Mouse (Mus musculus): ENCODE results near the gene Cdc42bpg. TPM values are rescaled to one million over a fixed set of nuclear protein-coding genes. Genes with fewer than 3 reads are reported as not detected.

Cdc42bpg gene
- polyA plus RNA-seq, 1 experiment, result 0.69 TPM

- Histone ChIP-seq H3K9me3 (ENCODE audit: control insufficient read depth, low read length) (no peaks in the 10 kb centered on the region), H3K27me3 (ENCODE audit: control insufficient read depth) (no peaks in the 10 kb centered on the region), H3K36me3 (ENCODE audit: control insufficient read depth) (peaks cover 11% of the 10 kb centered on the region), H3K4me1 (ENCODE audit: control insufficient read depth) (peaks cover 57% of the 10 kb centered on the region), H3K4me3 (replicated peaks) (no peak overlapping the region)
- TF ChIP-seq GATA1 (IDR thresholded peaks at IDR 0.05; ENCODE audit: low read length), result no peak
- no peak for TF ChIP-seq TAL1 (IDR thresholded peaks at IDR 0.05; ENCODE audit: low read length)
Observed at GRCm38 (mm10) chr19:6273998-6274608, 32.2 kb upstream of the Cdc42bpg start.

GRCm38 (mm10) chr19:6275740-6276389 is 30.4 kb upstream of the Cdc42bpg start:
- TF ChIP-seq GATA1 (IDR thresholded peaks at IDR 0.05; ENCODE audit: low read length) (no peak), TAL1 (IDR thresholded peaks at IDR 0.05; ENCODE audit: low read length) (no peak)
- H3K4me1 ChIP-seq (ENCODE audit: control insufficient read depth), result peaks cover 69% of the 10 kb centered on the region
- peak overlapping the region; percentile 74 for H3K4me3 ChIP-seq (replicated peaks)
- peaks cover 28% of the 10 kb centered on the region for H3K36me3 ChIP-seq (ENCODE audit: control insufficient read depth)
- H3K9me3 ChIP-seq (ENCODE audit: control insufficient read depth, low read length), result no peaks in the 10 kb centered on the region
- no peaks in the 10 kb centered on the region for H3K27me3 ChIP-seq (ENCODE audit: control insufficient read depth)

- TF ChIP-seq GATA1 (IDR thresholded peaks at IDR 0.05; ENCODE audit: low read length), result no peak
- TF ChIP-seq TAL1 (IDR thresholded peaks at IDR 0.05; ENCODE audit: low read length), result no peak
- H3K27me3 ChIP-seq (ENCODE audit: control insufficient read depth), result no peaks in the 10 kb centered on the region
- peaks cover 77% of the 10 kb centered on the region for H3K4me1 ChIP-seq (ENCODE audit: control insufficient read depth)
- no peaks in the 10 kb centered on the region for H3K9me3 ChIP-seq (ENCODE audit: control insufficient read depth, low read length)
- peaks cover 37% of the 10 kb centered on the region for H3K36me3 ChIP-seq (ENCODE audit: control insufficient read depth)
- peak within 1 kb of the TSS; percentile 74 for H3K4me3 ChIP-seq (replicated peaks)
Observed at GRCm38 (mm10) chr19:6276426-6277421, 29.5 kb upstream of the Cdc42bpg start, which contains the start of gene Ehd1. TSS of gene Ehd1 (plus strand) at chr19:6276725.

GRCm38 (mm10) chr19:6277661-6278438 is 28.4 kb upstream of the Cdc42bpg start:
- Histone ChIP-seq H3K27me3 (ENCODE audit: control insufficient read depth) (no peaks in the 10 kb centered on the region), H3K36me3 (ENCODE audit: control insufficient read depth) (peaks cover 48% of the 10 kb centered on the region), H3K4me3 (replicated peaks) (peak overlapping the region; percentile 74), H3K9me3 (ENCODE audit: control insufficient read depth, low read length) (no peaks in the 10 kb centered on the region), H3K4me1 (ENCODE audit: control insufficient read depth) (peaks cover 85% of the 10 kb centered on the region)
- no peak for TF ChIP-seq TAL1 (IDR thresholded peaks at IDR 0.05; ENCODE audit: low read length)
- no peak for TF ChIP-seq GATA1 (IDR thresholded peaks at IDR 0.05; ENCODE audit: low read length)

- Histone ChIP-seq H3K27me3 (ENCODE audit: control insufficient read depth) (no peaks in the 10 kb centered on the region), H3K36me3 (ENCODE audit: control insufficient read depth) (peaks cover 55% of the 10 kb centered on the region), H3K4me1 (ENCODE audit: control insufficient read depth) (peaks cover 92% of the 10 kb centered on the region), H3K9me3 (ENCODE audit: control insufficient read depth, low read length) (no peaks in the 10 kb centered on the region), H3K4me3 (replicated peaks) (peak overlapping the region; percentile 74)
- TF ChIP-seq GATA1 (IDR thresholded peaks at IDR 0.05; ENCODE audit: low read length) (no peak), TAL1 (IDR thresholded peaks at IDR 0.05; ENCODE audit: low read length) (no peak)
Observed at GRCm38 (mm10) chr19:6278439-6279073, 27.7 kb upstream of the Cdc42bpg start.

GRCm38 (mm10) chr19:6279481-6280144 is 26.6 kb upstream of the Cdc42bpg start:
- H3K27me3 ChIP-seq (ENCODE audit: control insufficient read depth), result no peaks in the 10 kb centered on the region
- no peaks in the 10 kb centered on the region for H3K9me3 ChIP-seq (ENCODE audit: control insufficient read depth, low read length)
- TF ChIP-seq GATA1 (IDR thresholded peaks at IDR 0.05; ENCODE audit: low read length) (no peak), TAL1 (IDR thresholded peaks at IDR 0.05; ENCODE audit: low read length) (no peak)
- peak overlapping the region; percentile 74 for H3K4me3 ChIP-seq (replicated peaks)
- peaks cover 66% of the 10 kb centered on the region for H3K36me3 ChIP-seq (ENCODE audit: control insufficient read depth)
- peaks cover 97% of the 10 kb centered on the region for H3K4me1 ChIP-seq (ENCODE audit: control insufficient read depth)

GRCm38 (mm10) chr19:6280554-6280953 is 25.7 kb upstream of the Cdc42bpg start:
- Histone ChIP-seq H3K4me3 (replicated peaks) (peak overlapping the region; percentile 10), H3K4me1 (ENCODE audit: control insufficient read depth) (peaks cover 97% of the 10 kb centered on the region)

More at GRCm38 (mm10) chr19:6280554-6280953, 25.7 kb upstream of the Cdc42bpg start:
- no peaks in the 10 kb centered on the region for H3K9me3 ChIP-seq (ENCODE audit: control insufficient read depth, low read length)
- H3K27me3 ChIP-seq (ENCODE audit: control insufficient read depth), result no peaks in the 10 kb centered on the region
- peaks cover 75% of the 10 kb centered on the region for H3K36me3 ChIP-seq (ENCODE audit: control insufficient read depth)
- no peak for TF ChIP-seq TAL1 (IDR thresholded peaks at IDR 0.05; ENCODE audit: low read length)
- TF ChIP-seq GATA1 (IDR thresholded peaks at IDR 0.05; ENCODE audit: low read length), result no peak

Measured in erythroblast, embryonic 14.5 days (primary cell).